Mouse (Mus musculus): ENCODE results near the gene Pcdh9.

Pcdh9 gene

DNA sequence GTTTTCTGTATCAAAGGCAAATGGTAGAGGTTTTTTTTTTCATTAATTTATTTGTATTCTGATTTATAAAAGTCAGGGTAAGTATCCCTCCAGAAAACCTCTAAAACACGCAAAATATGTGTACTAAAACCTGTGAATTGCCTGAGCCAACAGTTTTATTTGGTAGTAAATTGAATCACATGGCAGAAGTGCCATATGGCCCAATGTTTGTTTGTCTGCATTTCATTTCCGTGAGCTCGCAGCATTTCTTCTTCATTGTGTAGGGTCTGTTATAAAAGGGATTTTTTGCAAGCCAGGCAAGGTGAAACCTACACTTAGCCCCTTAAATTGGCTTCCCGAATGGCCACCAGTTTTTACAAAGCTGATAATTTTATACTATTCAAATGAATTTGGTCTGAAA is 104.2 kb downstream of the Pcdh9 start:
- DNase-seq = no peak

GRCm38 (mm10) chr14:93785031-93785430 is 105.4 kb downstream of the Pcdh9 start:
- DNase-seq = no peak

- DNase-seq = no peak
Observed at GRCm38 (mm10) chr14:93762855-93763254, 127.6 kb downstream of the Pcdh9 start.

DNA sequence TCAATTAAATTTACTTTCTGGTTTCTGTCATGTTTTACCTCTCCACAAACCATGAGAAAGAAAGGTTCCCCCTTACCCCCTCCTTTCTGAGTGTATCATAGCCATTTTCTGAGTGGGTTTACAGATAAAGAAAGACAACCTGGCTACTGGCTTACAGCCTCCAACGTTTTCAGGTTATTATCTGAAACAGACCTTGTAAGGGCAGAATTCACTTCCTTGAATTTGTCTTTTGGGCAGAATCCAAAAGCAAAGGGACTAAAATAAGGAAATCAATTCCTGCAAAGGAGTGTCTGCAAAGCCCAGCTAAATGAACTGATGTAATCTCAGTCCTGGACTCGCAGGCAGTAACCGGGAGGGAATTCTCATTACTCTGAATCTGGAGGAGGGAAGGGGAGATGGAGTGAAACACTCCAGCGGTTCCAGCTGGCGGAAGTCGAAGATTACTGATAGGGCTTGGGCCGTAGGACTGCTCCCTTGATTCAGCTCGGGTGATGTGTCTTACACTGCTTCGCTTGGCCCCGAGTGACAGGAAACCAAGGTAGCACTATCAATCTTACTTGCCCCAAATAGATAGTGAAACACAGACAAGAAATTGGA is 156.3 kb downstream of the Pcdh9 start:
- DNase-seq = no peak

DNA sequence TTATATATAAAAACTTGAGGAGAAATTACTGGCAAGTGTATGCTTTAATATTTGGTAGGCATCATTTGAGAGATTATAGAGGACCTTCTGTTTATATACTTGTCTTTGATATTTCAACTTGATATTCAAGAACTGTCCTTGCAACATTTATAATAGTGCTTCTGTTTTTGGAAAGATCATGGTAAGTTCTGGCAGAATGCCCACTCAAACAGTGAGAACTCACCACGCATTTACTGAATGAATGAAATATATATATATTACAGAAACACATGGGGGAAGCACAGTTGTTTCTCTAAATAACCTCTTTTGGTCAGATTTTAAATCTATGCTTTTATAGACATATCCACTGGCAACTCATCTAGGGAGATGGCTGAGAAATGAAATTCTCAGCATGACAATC is 164.7 kb downstream of the Pcdh9 start:
- DNase-seq = no peak

GRCm38 (mm10) chr14:93719208-93719607 is 171.3 kb downstream of the Pcdh9 start:
- no peak for DNase-seq

DNA sequence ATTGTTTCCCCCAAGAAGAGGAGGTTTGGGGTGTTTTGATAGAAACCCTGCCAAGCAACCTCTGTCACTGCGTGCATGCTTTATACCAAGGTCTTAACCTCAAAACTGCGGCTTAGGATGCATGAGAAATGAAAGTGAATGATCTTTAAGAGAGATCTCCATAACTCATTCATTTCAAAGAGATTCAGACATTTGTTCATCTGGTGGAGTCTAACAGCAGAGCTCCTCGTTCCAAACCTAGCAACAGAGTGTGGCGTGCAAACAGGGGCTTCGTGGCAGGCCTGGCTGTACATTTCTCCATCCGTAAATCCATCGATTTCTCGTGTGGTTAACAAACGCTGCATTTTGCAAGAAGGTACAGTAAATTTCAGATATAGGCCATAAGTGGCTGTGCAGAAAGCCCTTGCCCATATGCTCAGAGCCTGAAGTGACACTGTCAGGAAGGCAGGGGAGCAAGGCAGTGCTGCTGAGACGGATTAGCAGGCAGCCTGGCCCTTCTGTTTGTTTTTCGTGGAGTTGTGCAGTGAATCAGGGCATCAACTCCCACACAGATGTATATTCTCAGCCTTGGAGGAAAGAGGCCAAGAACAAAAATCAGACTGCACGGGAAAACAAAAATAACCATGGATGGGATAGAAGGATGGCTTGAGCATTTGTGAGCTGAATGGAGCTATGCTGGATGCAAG is 177.1 kb downstream of the Pcdh9 start:
- no peak for DNase-seq

GRCm38 (mm10) chr14:93708651-93709050 is 181.8 kb downstream of the Pcdh9 start:
- DNase-seq = no peak

- no peak for DNase-seq
Observed at GRCm38 (mm10) chr14:93701385-93702101, 188.9 kb downstream of the Pcdh9 start.

- no peak for DNase-seq
Observed at GRCm38 (mm10) chr14:93700916-93701315, 189.6 kb downstream of the Pcdh9 start.

GRCm38 (mm10) chr14:93684641-93685040 is 205.8 kb downstream of the Pcdh9 start:
- no peak for DNase-seq

GRCm38 (mm10) chr14:93675273-93676068 is 215.0 kb downstream of the Pcdh9 start:
- DNase-seq = no peak

DNA sequence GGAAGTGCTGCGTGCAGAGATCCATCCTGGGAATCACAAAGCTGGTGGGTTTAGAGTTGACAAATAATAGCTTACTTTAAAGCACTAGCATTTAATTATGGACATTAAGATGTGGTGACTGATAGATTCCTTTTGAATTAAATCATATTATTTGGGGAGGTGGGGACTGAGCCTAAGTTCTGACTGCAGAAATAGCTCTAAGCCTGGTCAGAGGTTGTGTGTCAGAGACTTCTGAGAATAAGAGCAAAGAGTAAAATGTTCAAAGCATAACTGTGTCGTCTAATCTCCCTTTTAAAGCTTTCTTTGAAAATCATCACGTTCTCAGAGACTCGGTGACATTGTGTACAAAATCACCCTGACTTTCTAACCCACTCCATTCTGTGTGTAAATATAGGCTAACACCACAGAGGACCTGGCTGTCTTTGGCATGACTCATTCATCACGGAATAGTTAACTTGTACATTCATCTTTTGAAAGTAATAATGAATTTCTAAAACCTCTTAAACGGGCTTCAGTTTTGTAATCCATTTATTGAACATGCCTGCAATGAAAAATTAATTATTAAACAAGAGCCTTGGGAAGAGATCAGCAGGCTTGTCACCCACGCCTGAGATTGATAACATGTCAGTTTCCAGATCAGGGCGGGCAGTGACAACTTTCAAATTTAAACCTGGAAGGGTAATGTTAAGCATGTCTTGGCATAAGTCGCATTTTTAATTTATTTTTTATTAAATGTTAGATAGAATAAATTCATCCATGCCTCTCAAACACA is 236.3 kb downstream of the Pcdh9 start:
- DNase-seq = no peak

GRCm38 (mm10) chr14:93627241-93627640 is 263.2 kb downstream of the Pcdh9 start:
- DNase-seq = no peak

- no peak for DNase-seq
Observed at GRCm38 (mm10) chr14:93624144-93624543, 266.3 kb downstream of the Pcdh9 start.

- no peak for DNase-seq
Observed at GRCm38 (mm10) chr14:93621211-93621610, 269.3 kb downstream of the Pcdh9 start.

DNA sequence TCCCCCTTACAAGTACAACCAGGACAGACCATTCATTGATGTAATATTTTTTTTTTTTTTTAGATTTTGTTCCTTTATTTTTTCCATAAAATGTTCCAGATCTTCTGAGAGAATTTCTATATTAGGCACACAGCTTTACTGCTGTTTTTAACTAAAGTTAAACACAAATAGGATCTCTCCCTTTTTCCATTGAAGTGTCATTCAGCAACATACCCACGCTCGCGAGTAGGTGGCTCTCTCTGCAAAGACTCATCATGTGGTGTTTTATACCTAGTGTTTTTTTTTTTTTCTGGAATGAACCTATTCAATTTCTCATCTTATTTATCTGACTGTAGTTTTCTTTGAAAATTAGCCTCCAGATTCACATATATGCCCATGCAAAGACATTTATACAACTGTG is 282.9 kb downstream of the Pcdh9 start:
- no peak for DNase-seq

- DNase-seq = no peak
Observed at GRCm38 (mm10) chr14:93599997-93600396, 290.5 kb downstream of the Pcdh9 start.

- DNase-seq = no peak
Observed at GRCm38 (mm10) chr14:93585432-93586024, 305.0 kb downstream of the Pcdh9 start.

GRCm38 (mm10) chr14:93564361-93564760 is 326.1 kb downstream of the Pcdh9 start:
- no peak for DNase-seq

DNA sequence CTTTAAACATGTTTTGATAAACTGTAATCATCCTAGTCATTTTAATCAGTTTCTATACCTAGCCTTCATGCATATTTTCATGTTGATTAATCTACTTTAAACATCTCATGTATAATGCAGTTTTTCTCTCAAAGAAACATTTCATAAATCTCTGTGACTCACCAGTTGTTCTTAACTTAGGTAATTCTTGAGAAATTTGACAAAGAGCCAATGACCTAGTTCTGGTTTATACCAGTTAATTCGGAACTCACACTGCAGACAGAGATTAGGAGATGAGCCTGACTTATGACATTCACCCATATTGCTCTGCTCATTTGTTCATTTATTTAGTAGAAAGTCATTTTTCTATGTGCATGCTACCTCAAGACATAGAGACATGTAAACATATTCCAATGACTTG is 328.9 kb downstream of the Pcdh9 start:
- no peak for DNase-seq

DNA sequence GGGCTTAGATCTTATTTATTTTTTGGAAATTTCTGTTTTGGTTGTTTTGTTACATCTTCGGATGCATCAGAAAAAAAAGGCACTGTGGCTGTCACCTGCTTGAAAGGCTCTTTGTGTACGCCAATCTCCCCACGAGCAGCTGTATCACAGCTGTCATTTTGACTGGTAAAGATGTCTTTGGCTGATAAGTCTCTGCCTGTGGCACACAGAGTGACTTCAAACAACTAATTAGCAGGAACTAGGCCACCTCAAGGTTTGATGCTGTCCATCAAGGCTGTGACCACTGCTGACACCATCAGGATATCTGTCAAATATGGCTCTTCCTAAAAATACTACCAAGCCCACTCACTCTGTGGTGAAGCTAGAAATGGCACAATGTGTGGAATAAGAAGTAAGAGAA is 336.7 kb downstream of the Pcdh9 start:
- no peak for DNase-seq
